Mouse (Mus musculus): ENCODE measurements around the gene Ddias. TPM values are rescaled to one million over a fixed set of nuclear protein-coding genes. Genes with fewer than 3 reads are reported as not detected.
"Not testable (repeated sequence)": the region's sequence is repeated elsewhere in the genome, so short reads cannot be mapped to it uniquely, and the experiment has no call there.

Ddias gene
- 15.5 and 16.4 TPM in 2 replicates for polyA plus RNA-seq (2015; fragmentation: Nextera tagmentation; extraction: Ambion mirVana)

GRCm38 (mm10) chr7:92874116-92874675, at the start of gene Ddias, which contains the start of gene Prcp:
Gene Ddias (minus strand): TSS chr7:92874247.
Gene Prcp (plus strand): TSS chr7:92874470.
- WGBS = 0% methylated on average over 53 of the region's 53 CpGs
- H3K9ac ChIP-seq = peak within 1 kb of the TSS; percentile 76
- peak; percentile 84 for ATAC-seq (ENCODE audit: borderline replicate concordance, extremely low read depth, low FRiP score, low TSS enrichment)
- H3K4me3 ChIP-seq = peak within 1 kb of the TSS; percentile 69
- no peaks in the 10 kb centered on the region for H3K9me3 ChIP-seq
- H3K27ac ChIP-seq = peak within 1 kb of the TSS; percentile 99
- no peaks in the 10 kb centered on the region for H3K36me3 ChIP-seq
- peaks cover 21% of the 10 kb centered on the region for H3K4me1 ChIP-seq
- H3K27me3 ChIP-seq = no peaks in the 10 kb centered on the region
- peak within 1 kb of the TSS; percentile 87 for H3K4me2 ChIP-seq

- no peak overlapping the region for H3K27ac ChIP-seq
- H3K4me1 ChIP-seq = no peaks in the 10 kb centered on the region
- 62% methylated on average over 2 of the region's 2 CpGs for WGBS
- no peak overlapping the region for H3K4me3 ChIP-seq
- no peak overlapping the region for H3K4me2 ChIP-seq
- H3K9me3 ChIP-seq = no peaks in the 10 kb centered on the region
- no peaks in the 10 kb centered on the region for H3K27me3 ChIP-seq
- no peak overlapping the region for H3K9ac ChIP-seq
- no peak for ATAC-seq (ENCODE audit: borderline replicate concordance, extremely low read depth, low FRiP score, low TSS enrichment)
- H3K36me3 ChIP-seq = 0 out of 2 replicates have a peak, but pooled peaks cover 3% of the 10 kb centered on the region
These were observed 46.8 kb upstream of the Ddias start for GRCm38 (mm10) chr7:92920857-92921172.

GRCm38 (mm10) chr7:92920172-92920856, 46.3 kb upstream of the Ddias start:
- WGBS = 66% methylated on average over 6 of the region's 6 CpGs
- H3K4me3 ChIP-seq = no peak overlapping the region

GRCm38 (mm10) chr7:92904285-92904684, 30.2 kb upstream of the Ddias start:
- H3K4me1 ChIP-seq; H3K4me2 ChIP-seq; H3K9me3 ChIP-seq; H3K27me3 ChIP-seq; H3K36me3 ChIP-seq; ATAC-seq (ENCODE audit: borderline replicate concordance, extremely low read depth, low FRiP score, low TSS enrichment); H3K4me3 ChIP-seq; H3K27ac ChIP-seq; H3K9ac ChIP-seq: not testable (repeated sequence)
- 26% methylated on average over 7 of the region's 7 CpGs for WGBS

More at GRCm38 (mm10) chr7:92920172-92920856, 46.3 kb upstream of the Ddias start:
- Histone ChIP-seq H3K9me3 (no peaks in the 10 kb centered on the region), H3K27me3 (no peaks in the 10 kb centered on the region), H3K4me2 (no peak overlapping the region), H3K36me3 (0 out of 2 replicates have a peak, but pooled peaks cover 3% of the 10 kb centered on the region), H3K9ac (no peak overlapping the region), H3K27ac (no peak overlapping the region), H3K4me1 (no peaks in the 10 kb centered on the region)
- ATAC-seq (ENCODE audit: borderline replicate concordance, extremely low read depth, low FRiP score, low TSS enrichment) = no peak

- Histone ChIP-seq H3K4me2 (no peak overlapping the region), H3K27me3 (no peaks in the 10 kb centered on the region), H3K4me3 (no peak overlapping the region), H3K9me3 (no peaks in the 10 kb centered on the region), H3K36me3 (no peaks in the 10 kb centered on the region), H3K4me1 (no peaks in the 10 kb centered on the region), H3K9ac (no peak overlapping the region), H3K27ac (no peak overlapping the region)
- 43% methylated on average over 7 of the region's 7 CpGs for WGBS
- peak; percentile 81 for ATAC-seq (ENCODE audit: borderline replicate concordance, extremely low read depth, low FRiP score, low TSS enrichment)
These were observed 29.5 kb upstream of the Ddias start for GRCm38 (mm10) chr7:92903360-92904038.

- ATAC-seq (ENCODE audit: borderline replicate concordance, extremely low read depth, low FRiP score, low TSS enrichment) = no peak
- H3K4me3 ChIP-seq = no peak overlapping the region
- H3K36me3 ChIP-seq = no peaks in the 10 kb centered on the region
- no peak overlapping the region for H3K9ac ChIP-seq
- no peaks in the 10 kb centered on the region for H3K27me3 ChIP-seq
- WGBS = 54% methylated on average over 2 of the region's 2 CpGs
- no peaks in the 10 kb centered on the region for H3K9me3 ChIP-seq
- no peak overlapping the region for H3K27ac ChIP-seq
- H3K4me2 ChIP-seq = no peak overlapping the region
- H3K4me1 ChIP-seq = no peaks in the 10 kb centered on the region
These were observed 23.0 kb upstream of the Ddias start for GRCm38 (mm10) chr7:92897021-92897420.

GRCm38 (mm10) chr7:92896036-92896435, 22.0 kb upstream of the Ddias start:
- H3K27me3 ChIP-seq = no peaks in the 10 kb centered on the region
- 66% methylated on average over 5 of the region's 5 CpGs for WGBS

GRCm38 (mm10) chr7:92893478-92893877, 19.4 kb upstream of the Ddias start:
- no peak overlapping the region for H3K27ac ChIP-seq
- ATAC-seq (ENCODE audit: borderline replicate concordance, extremely low read depth, low FRiP score, low TSS enrichment) = no peak
- no peaks in the 10 kb centered on the region for H3K9me3 ChIP-seq
- no peaks in the 10 kb centered on the region for H3K27me3 ChIP-seq
- H3K4me3 ChIP-seq = no peak overlapping the region
- H3K4me2 ChIP-seq = no peak overlapping the region
- no peaks in the 10 kb centered on the region for H3K36me3 ChIP-seq
- H3K9ac ChIP-seq = no peak overlapping the region
- WGBS = 42% methylated on average over 3 of the region's 3 CpGs
- no peaks in the 10 kb centered on the region for H3K4me1 ChIP-seq

More at GRCm38 (mm10) chr7:92896036-92896435, 22.0 kb upstream of the Ddias start:
- no peaks in the 10 kb centered on the region for H3K9me3 ChIP-seq
- no peaks in the 10 kb centered on the region for H3K36me3 ChIP-seq
- H3K4me3 ChIP-seq = no peak overlapping the region
- H3K4me2 ChIP-seq = no peak overlapping the region
- H3K4me1 ChIP-seq = no peaks in the 10 kb centered on the region
- no peak for ATAC-seq (ENCODE audit: borderline replicate concordance, extremely low read depth, low FRiP score, low TSS enrichment)
- H3K27ac ChIP-seq = no peak overlapping the region
- no peak overlapping the region for H3K9ac ChIP-seq

- H3K4me3 ChIP-seq = no peak overlapping the region
- H3K9ac ChIP-seq = no peak overlapping the region
- H3K9me3 ChIP-seq = no peaks in the 10 kb centered on the region
- WGBS = 16% methylated on average over 4 of the region's 4 CpGs
- no peak overlapping the region for H3K4me2 ChIP-seq
- no peaks in the 10 kb centered on the region for H3K4me1 ChIP-seq
- no peaks in the 10 kb centered on the region for H3K36me3 ChIP-seq
- no peak; the same call in 1 of the 2 replicates for ATAC-seq (ENCODE audit: borderline replicate concordance, extremely low read depth, low FRiP score, low TSS enrichment)
- no peaks in the 10 kb centered on the region for H3K27me3 ChIP-seq
- H3K27ac ChIP-seq = 0 out of 2 replicates have a peak overlapping the region, but pooled peaks have one; percentile 29
These were observed 16.7 kb upstream of the Ddias start for GRCm38 (mm10) chr7:92890618-92891230.

- H3K27ac ChIP-seq = no peak overlapping the region
- no peaks in the 10 kb centered on the region for H3K9me3 ChIP-seq
These were observed 16.2 kb upstream of the Ddias start for GRCm38 (mm10) chr7:92890211-92890610.

GRCm38 (mm10) chr7:92887230-92887629, 13.2 kb upstream of the Ddias start:
- Histone ChIP-seq H3K9ac (no peak overlapping the region), H3K4me2 (no peak overlapping the region), H3K36me3 (no peaks in the 10 kb centered on the region), H3K27ac (no peak overlapping the region), H3K4me3 (no peak overlapping the region), H3K4me1 (peaks cover 3% of the 10 kb centered on the region; the same call in 1 of the 2 replicates), H3K9me3 (no peaks in the 10 kb centered on the region), H3K27me3 (no peaks in the 10 kb centered on the region)
- no peak for ATAC-seq (ENCODE audit: borderline replicate concordance, extremely low read depth, low FRiP score, low TSS enrichment)
- WGBS = 95% methylated on average over 5 of the region's 5 CpGs

More at GRCm38 (mm10) chr7:92890211-92890610, 16.2 kb upstream of the Ddias start:
- Histone ChIP-seq H3K36me3 (no peaks in the 10 kb centered on the region), H3K4me3 (no peak overlapping the region), H3K4me1 (no peaks in the 10 kb centered on the region), H3K27me3 (no peaks in the 10 kb centered on the region), H3K4me2 (no peak overlapping the region), H3K9ac (no peak overlapping the region)
- ATAC-seq (ENCODE audit: borderline replicate concordance, extremely low read depth, low FRiP score, low TSS enrichment) = no peak
- WGBS = 37% methylated on average over 1 of the region's 1 CpGs
